Mouse (Mus musculus): ENCODE measurements around the gene Kmt2d. TPM values are rescaled to one million over a fixed set of nuclear protein-coding genes. Genes with fewer than 3 reads are reported as not detected.

The Kmt2d gene
- total and polyA plus RNA-seq, 2 experiments from 2014 or later, result 6.0 to 31.6 TPM

DNA sequence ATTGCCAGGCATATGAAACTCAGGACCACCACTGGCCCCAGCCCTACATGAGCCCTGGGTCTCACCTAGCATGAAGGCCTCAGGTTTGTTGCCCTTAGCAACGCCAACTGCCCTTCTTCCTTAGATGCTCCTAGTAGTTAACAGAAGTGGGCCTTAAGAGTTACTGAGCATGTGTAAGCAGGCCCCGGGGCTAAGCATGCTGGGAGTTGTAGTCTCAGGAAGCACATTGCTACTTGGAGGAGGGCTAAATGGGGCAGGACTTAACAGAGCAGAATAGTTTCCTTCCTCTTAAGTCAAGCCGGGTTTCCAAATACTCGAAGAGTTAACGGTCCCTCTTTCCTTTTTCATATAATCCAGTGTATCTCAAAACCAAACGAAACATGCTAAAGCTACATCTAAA lies 3.7 kb downstream of the Kmt2d start:
- H3K27ac ChIP-seq (ENCODE audit: low read depth), result peak overlapping the region; percentile 99; the same call in 1 of the 2 replicates
- no peaks in the 10 kb centered on the region for H3K27me3 ChIP-seq (ENCODE audit: control insufficient read depth, insufficient read depth, low read length)
- no peak for TF ChIP-seq CTCF (IDR thresholded peaks at IDR 0.05; ENCODE audit: low read depth)
- TF ChIP-seq EP300 (IDR thresholded peaks at IDR 0.05; ENCODE audit: low read depth), result no peak
- H3K9ac ChIP-seq (replicated peaks; ENCODE audit: low read depth, low read length), result no peak overlapping the region
- 0 out of 2 replicates have a peak overlapping the region, but pooled peaks have one; percentile 99 for H3K4me3 ChIP-seq (ENCODE audit: low read depth, low read length)
- H3K9me3 ChIP-seq (replicated peaks; ENCODE audit: control insufficient read depth, low read length), result no peaks in the 10 kb centered on the region
- H3K4me1 ChIP-seq (ENCODE audit: control insufficient read depth, insufficient read depth), result peaks cover 26% of the 10 kb centered on the region
- DNase-seq (ENCODE audit: low spot score), result peak; percentile 84
- H3K36me3 ChIP-seq (replicated peaks; ENCODE audit: control insufficient read depth, insufficient read depth, low read length), result peaks cover 43% of the 10 kb centered on the region
- peak overlapping the region; percentile 98 for H3K4me2 ChIP-seq (ENCODE audit: low read depth, low read length)
- ATAC-seq (ENCODE audit: insufficient read depth, low read depth), result no peak
- WGBS, result 42% methylated on average over 6 of the region's 6 CpGs

DNA sequence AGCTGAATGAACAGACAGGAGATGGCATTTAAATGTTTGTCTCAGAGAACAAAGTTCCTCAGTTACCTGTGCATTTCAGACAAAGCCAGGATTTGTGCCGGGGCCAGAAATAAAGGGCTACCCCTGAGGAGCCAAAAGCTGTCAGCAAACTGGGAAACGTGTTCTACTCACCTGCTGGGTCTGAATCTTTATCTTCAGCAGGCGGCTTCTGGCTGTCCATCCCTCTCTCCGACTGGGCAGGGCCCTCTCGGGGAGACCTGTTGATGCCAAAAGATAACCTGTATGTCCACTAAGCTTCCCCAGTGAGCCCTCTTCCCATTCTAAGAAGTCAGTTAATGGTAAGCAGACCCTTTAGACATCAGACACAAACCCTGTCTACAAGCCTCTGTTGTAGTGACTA lies 4.5 kb downstream of the Kmt2d start:
- Histone ChIP-seq H3K4me2 (ENCODE audit: low read depth, low read length) (no peak overlapping the region), H3K36me3 (replicated peaks; ENCODE audit: control insufficient read depth, insufficient read depth, low read length) (peaks cover 51% of the 10 kb centered on the region), H3K4me1 (ENCODE audit: control insufficient read depth, insufficient read depth) (peaks cover 26% of the 10 kb centered on the region), H3K9me3 (replicated peaks; ENCODE audit: control insufficient read depth, low read length) (no peaks in the 10 kb centered on the region), H3K9ac (replicated peaks; ENCODE audit: low read depth, low read length) (no peak overlapping the region), H3K27me3 (ENCODE audit: control insufficient read depth, insufficient read depth, low read length) (no peaks in the 10 kb centered on the region), H3K27ac (ENCODE audit: low read depth) (no peak overlapping the region), H3K4me3 (ENCODE audit: low read depth, low read length) (no peak overlapping the region)
- ATAC-seq (ENCODE audit: insufficient read depth, low read depth) (no peak), DNase-seq (ENCODE audit: low spot score) (no peak)
- TF ChIP-seq CTCF (IDR thresholded peaks at IDR 0.05; ENCODE audit: low read depth) (no peak), EP300 (IDR thresholded peaks at IDR 0.05; ENCODE audit: low read depth) (no peak)
- WGBS, result 71% methylated on average over 5 of the region's 5 CpGs

DNA sequence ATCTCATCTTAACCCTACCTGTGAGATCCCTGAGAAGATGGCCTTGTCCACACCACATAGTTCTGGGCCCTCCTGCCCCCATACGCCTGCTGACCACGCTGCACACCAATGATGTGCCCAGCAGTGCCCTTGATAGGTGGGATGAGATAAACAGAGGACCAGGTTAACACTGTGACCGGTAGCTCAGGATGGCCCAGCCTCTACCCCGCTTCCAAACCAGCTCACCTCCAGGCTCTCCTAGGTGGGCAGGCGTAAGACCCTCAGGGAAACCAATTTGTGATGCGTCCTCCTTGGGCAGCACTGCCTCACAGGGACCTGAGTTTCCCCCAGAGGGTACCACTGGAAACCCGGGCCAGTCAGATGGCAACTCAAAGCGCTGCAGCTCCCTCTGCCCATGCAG lies 5.2 kb downstream of the Kmt2d start:
- Histone ChIP-seq H3K27ac (ENCODE audit: low read depth) (no peak overlapping the region), H3K4me2 (ENCODE audit: low read depth, low read length) (no peak overlapping the region), H3K27me3 (ENCODE audit: control insufficient read depth, insufficient read depth, low read length) (no peaks in the 10 kb centered on the region), H3K4me1 (ENCODE audit: control insufficient read depth, insufficient read depth) (peaks cover 26% of the 10 kb centered on the region), H3K4me3 (ENCODE audit: low read depth, low read length) (no peak overlapping the region), H3K9ac (replicated peaks; ENCODE audit: low read depth, low read length) (no peak overlapping the region), H3K9me3 (replicated peaks; ENCODE audit: control insufficient read depth, low read length) (no peaks in the 10 kb centered on the region), H3K36me3 (replicated peaks; ENCODE audit: control insufficient read depth, insufficient read depth, low read length) (peaks cover 58% of the 10 kb centered on the region)
- DNase-seq (ENCODE audit: low spot score), result no peak
- TF ChIP-seq EP300 (IDR thresholded peaks at IDR 0.05; ENCODE audit: low read depth) (no peak), CTCF (IDR thresholded peaks at IDR 0.05; ENCODE audit: low read depth) (no peak)
- no peak for ATAC-seq (ENCODE audit: insufficient read depth, low read depth)
- WGBS, result 95% methylated on average over 8 of the region's 8 CpGs

DNA sequence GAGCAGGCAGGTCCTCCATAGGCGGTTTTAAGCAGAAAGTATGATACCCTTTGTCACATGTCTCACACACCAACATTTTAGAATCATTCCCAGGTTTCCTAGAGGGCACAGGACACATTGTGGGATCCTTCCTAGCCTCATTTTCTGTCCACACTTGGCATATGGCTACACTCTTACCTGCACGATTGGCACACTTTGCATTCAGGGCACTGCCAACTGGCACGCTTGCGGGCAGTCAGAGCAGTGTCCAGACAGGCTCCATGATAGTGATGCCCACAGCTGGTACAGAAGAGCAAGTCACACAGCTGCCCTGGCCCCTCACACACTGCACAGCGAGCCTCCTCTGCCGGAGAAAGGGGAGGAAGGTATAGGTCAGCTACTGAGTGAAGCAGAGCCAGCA lies 6.1 kb downstream of the Kmt2d start:
- H3K9ac ChIP-seq (replicated peaks; ENCODE audit: low read depth, low read length), result no peak overlapping the region
- peaks cover 67% of the 10 kb centered on the region for H3K36me3 ChIP-seq (replicated peaks; ENCODE audit: control insufficient read depth, insufficient read depth, low read length)
- no peak for ATAC-seq (ENCODE audit: insufficient read depth, low read depth)
- no peak for TF ChIP-seq CTCF (IDR thresholded peaks at IDR 0.05; ENCODE audit: low read depth)
- TF ChIP-seq EP300 (IDR thresholded peaks at IDR 0.05; ENCODE audit: low read depth), result no peak
- H3K27me3 ChIP-seq (ENCODE audit: control insufficient read depth, insufficient read depth, low read length), result no peaks in the 10 kb centered on the region
- peaks cover 26% of the 10 kb centered on the region for H3K4me1 ChIP-seq (ENCODE audit: control insufficient read depth, insufficient read depth)
- DNase-seq (ENCODE audit: low spot score), result no peak
- no peak overlapping the region for H3K27ac ChIP-seq (ENCODE audit: low read depth)
- H3K9me3 ChIP-seq (replicated peaks; ENCODE audit: control insufficient read depth, low read length), result no peaks in the 10 kb centered on the region
- no peak overlapping the region for H3K4me2 ChIP-seq (ENCODE audit: low read depth, low read length)
- H3K4me3 ChIP-seq (ENCODE audit: low read depth, low read length), result no peak overlapping the region
- WGBS, result 92% methylated on average over 6 of the region's 6 CpGs

DNA sequence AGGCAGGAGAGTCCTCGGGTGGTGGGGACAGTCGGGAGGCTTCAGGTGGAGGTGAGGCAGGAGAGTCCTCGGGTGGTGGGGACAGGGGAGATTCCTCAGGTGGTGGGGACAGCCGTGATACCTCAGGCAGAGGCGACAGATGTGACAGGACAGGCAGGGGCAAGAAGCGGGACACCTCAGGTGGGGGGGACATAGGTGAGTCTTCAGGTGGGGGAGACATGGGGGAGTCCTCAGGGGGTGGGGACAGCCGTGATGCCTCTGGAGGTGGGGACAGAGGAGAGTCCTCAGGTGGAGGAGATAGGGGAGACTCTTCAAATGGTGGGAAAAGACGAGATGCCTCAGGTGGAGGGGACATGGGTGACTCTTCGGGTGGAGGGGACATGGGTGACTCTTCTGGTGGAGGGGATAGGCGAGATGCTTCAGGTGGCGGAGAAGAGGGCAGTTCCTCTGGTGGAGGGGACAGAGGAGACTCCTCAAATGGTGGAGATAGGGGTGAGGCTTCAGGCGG lies 7.5 kb downstream of the Kmt2d start:
- Histone ChIP-seq H3K36me3 (replicated peaks; ENCODE audit: control insufficient read depth, insufficient read depth, low read length) (peaks cover 81% of the 10 kb centered on the region), H3K4me1 (ENCODE audit: control insufficient read depth, insufficient read depth) (peaks cover 11% of the 10 kb centered on the region), H3K9ac (replicated peaks; ENCODE audit: low read depth, low read length) (no peak overlapping the region), H3K27ac (ENCODE audit: low read depth) (no peak overlapping the region), H3K4me2 (ENCODE audit: low read depth, low read length) (no peak overlapping the region), H3K9me3 (replicated peaks; ENCODE audit: control insufficient read depth, low read length) (no peaks in the 10 kb centered on the region), H3K4me3 (ENCODE audit: low read depth, low read length) (no peak overlapping the region), H3K27me3 (ENCODE audit: control insufficient read depth, insufficient read depth, low read length) (no peaks in the 10 kb centered on the region)
- TF ChIP-seq EP300 (IDR thresholded peaks at IDR 0.05; ENCODE audit: low read depth), result no peak
- TF ChIP-seq CTCF (IDR thresholded peaks at IDR 0.05; ENCODE audit: low read depth), result no peak
- 86% methylated on average over 12 of the region's 12 CpGs for WGBS
- ATAC-seq (ENCODE audit: insufficient read depth, low read depth) (no peak), DNase-seq (ENCODE audit: low spot score) (no peak)
